Mouse (Mus musculus) embryo, embryonic 9.5 days (tissue): Measurements from ENCODE around the gene Gm10256.
"Not testable (repeated sequence)": the region's sequence is repeated elsewhere in the genome, so short reads cannot be mapped to it uniquely, and the experiment has no call there.

ENCODE experiments used
- DNase-seq: peaks from one replicate; pipeline ENCODE4 v3.0.0-alpha.2; 2017; ENCODE audit errors: extremely low spot score

Gene Gm10256

DNA sequence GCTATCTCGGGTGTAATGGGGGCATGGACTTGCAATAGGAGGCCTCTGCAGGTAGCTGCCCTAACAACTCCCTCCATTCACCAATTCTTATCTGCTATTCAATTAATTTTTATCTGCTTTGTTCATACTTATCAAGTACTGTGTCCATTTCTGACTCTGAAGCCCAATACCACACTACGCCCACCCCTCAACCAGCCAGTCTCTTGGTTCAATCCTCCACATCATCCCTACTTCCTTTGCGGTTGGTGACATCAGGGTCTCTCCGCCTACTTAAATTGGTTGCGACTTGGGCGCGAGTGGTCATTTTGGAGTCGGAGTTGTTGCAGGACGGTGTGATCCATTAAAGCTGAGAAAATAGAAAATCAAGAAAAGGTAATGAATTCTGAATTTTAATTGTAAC is at the start of gene Gm10256, which contains the start of gene Rbmy:
TSS of gene Gm10256 (plus strand) at position 320 of the 400 bp plus-strand sequence.
TSS of gene Rbmy (plus strand) at position 301 of the 400 bp plus-strand sequence.
- DNase-seq: not testable (repeated sequence)

DNA sequence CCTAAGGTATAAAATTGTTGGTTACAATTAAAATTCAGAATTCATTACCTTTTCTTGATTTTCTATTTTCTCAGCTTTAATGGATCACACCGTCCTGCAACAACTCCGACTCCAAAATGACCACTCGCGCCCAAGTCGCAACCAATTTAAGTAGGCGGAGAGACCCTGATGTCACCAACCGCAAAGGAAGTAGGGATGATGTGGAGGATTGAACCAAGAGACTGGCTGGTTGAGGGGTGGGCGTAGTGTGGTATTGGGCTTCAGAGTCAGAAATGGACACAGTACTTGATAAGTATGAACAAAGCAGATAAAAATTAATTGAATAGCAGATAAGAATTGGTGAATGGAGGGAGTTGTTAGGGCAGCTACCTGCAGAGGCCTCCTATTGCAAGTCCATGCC is 34.4 kb upstream of the Gm10256 start, which contains the start of gene Gm4064:
TSS of gene Gm4064 (minus strand) at position 101 of the 400 bp plus-strand sequence.
- not testable (repeated sequence) for DNase-seq

DNA sequence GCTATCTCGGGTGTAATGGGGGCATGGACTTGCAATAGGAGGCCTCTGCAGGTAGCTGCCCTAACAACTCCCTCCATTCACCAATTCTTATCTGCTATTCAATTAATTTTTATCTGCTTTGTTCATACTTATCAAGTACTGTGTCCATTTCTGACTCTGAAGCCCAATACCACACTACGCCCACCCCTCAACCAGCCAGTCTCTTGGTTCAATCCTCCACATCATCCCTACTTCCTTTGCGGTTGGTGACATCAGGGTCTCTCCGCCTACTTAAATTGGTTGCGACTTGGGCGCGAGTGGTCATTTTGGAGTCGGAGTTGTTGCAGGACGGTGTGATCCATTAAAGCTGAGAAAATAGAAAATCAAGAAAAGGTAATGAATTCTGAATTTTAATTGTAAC is 70.2 kb downstream of the Gm10256 start, which contains the start of gene Gm10352:
TSS of gene Gm10352 (plus strand) at position 301 of the 400 bp plus-strand sequence.
- not testable (repeated sequence) for DNase-seq
